Mouse (Mus musculus): ENCODE measurements around the gene Taar9.
A peak's percentile ranks its signal among the peaks of the same experiment; 100 is the strongest.
"Not testable (repeated sequence)": the region's sequence is repeated elsewhere in the genome, so short reads cannot be mapped to it uniquely, and the experiment has no call there.

The Taar9 gene

GRCm38 (mm10) chr10:24109434-24109833 is at the start of gene Taar9:
Gene Taar9 (minus strand): TSS chr10:24109534.
- DNase-seq (ENCODE audit: inconsistent age in 2 of 2, low spot score in 1 of 2), result not testable (repeated sequence)

- no peak for DNase-seq (ENCODE audit: inconsistent age in 2 of 2, low spot score in 1 of 2)
These were observed 49.3 kb upstream of the Taar9 start for GRCm38 (mm10) chr10:24158470-24159254.

- DNase-seq (ENCODE audit: inconsistent age in 2 of 2, low spot score in 1 of 2), result peak in 1 of 2 experiments; percentile 63
These were observed 40.8 kb upstream of the Taar9 start for GRCm38 (mm10) chr10:24150086-24150485.

GRCm38 (mm10) chr10:24149135-24149781 is 39.9 kb upstream of the Taar9 start, which contains the start of gene Stx7:
Gene Stx7 (plus strand): TSS chr10:24149302.
- peak; percentile 96 to 97 for DNase-seq (ENCODE audit: inconsistent age in 2 of 2, low spot score in 1 of 2)

GRCm38 (mm10) chr10:24142735-24143134 is 33.4 kb upstream of the Taar9 start:
- DNase-seq (ENCODE audit: inconsistent age in 2 of 2, low spot score in 1 of 2), result no peak

- no peak for DNase-seq (ENCODE audit: inconsistent age in 2 of 2, low spot score in 1 of 2)
These were observed 29.4 kb upstream of the Taar9 start for GRCm38 (mm10) chr10:24138623-24139261.

- DNase-seq (ENCODE audit: inconsistent age in 2 of 2, low spot score in 1 of 2), result no peak
These were observed 24.8 kb upstream of the Taar9 start for GRCm38 (mm10) chr10:24134071-24134645.

- no peak for DNase-seq (ENCODE audit: inconsistent age in 2 of 2, low spot score in 1 of 2)
These were observed 23.8 kb upstream of the Taar9 start for GRCm38 (mm10) chr10:24133132-24133531.

GRCm38 (mm10) chr10:24132273-24132672 is 22.9 kb upstream of the Taar9 start:
- DNase-seq (ENCODE audit: inconsistent age in 2 of 2, low spot score in 1 of 2), result peak in 1 of 2 experiments; percentile 51

- DNase-seq (ENCODE audit: inconsistent age in 2 of 2, low spot score in 1 of 2), result peak; percentile 52 to 90
These were observed 22.3 kb upstream of the Taar9 start for GRCm38 (mm10) chr10:24131451-24132262.

- DNase-seq (ENCODE audit: inconsistent age in 2 of 2, low spot score in 1 of 2), result peak; percentile 14 to 78
These were observed 1.9 kb upstream of the Taar9 start for GRCm38 (mm10) chr10:24111116-24111778.

GRCm38 (mm10) chr10:24108236-24108635 is 1.1 kb downstream of the Taar9 start:
- no peak for DNase-seq (ENCODE audit: inconsistent age in 2 of 2, low spot score in 1 of 2)

- DNase-seq (ENCODE audit: inconsistent age in 2 of 2, low spot score in 1 of 2), result no peak
These were observed 1.6 kb downstream of the Taar9 start for GRCm38 (mm10) chr10:24107747-24108146.

- not testable (repeated sequence) for DNase-seq (ENCODE audit: inconsistent age in 2 of 2, low spot score in 1 of 2)
These were observed 6.0 kb downstream of the Taar9 start for GRCm38 (mm10) chr10:24103299-24103698.

- not testable (repeated sequence) for DNase-seq (ENCODE audit: inconsistent age in 2 of 2, low spot score in 1 of 2)
These were observed 7.5 kb downstream of the Taar9 start, which contains the start of gene Taar8c for GRCm38 (mm10) chr10:24101812-24102211. Gene Taar8c (minus strand): TSS chr10:24101912.

GRCm38 (mm10) chr10:24097010-24097409 is 12.3 kb downstream of the Taar9 start:
- not testable (repeated sequence) for DNase-seq (ENCODE audit: inconsistent age in 2 of 2, low spot score in 1 of 2)

- DNase-seq (ENCODE audit: inconsistent age in 2 of 2, low spot score in 1 of 2), result no peak
These were observed 17.1 kb downstream of the Taar9 start, which contains the start of gene Taar8b for GRCm38 (mm10) chr10:24092194-24092593. Gene Taar8b (minus strand): TSS chr10:24092294.

- no peak for DNase-seq (ENCODE audit: inconsistent age in 2 of 2, low spot score in 1 of 2)
These were observed 22.2 kb downstream of the Taar9 start for GRCm38 (mm10) chr10:24087168-24087567.

- DNase-seq (ENCODE audit: inconsistent age in 2 of 2, low spot score in 1 of 2), result no peak
These were observed 22.8 kb downstream of the Taar9 start for GRCm38 (mm10) chr10:24086555-24086954.

GRCm38 (mm10) chr10:24085936-24086335 is 23.4 kb downstream of the Taar9 start:
- DNase-seq (ENCODE audit: inconsistent age in 2 of 2, low spot score in 1 of 2), result no peak

All from adrenal gland, adult (tissue).